Mouse (Mus musculus): ENCODE results near the gene Phldb1. TPM values are rescaled to one million over a fixed set of nuclear protein-coding genes. Genes with fewer than 3 reads are reported as not detected.

Gene Phldb1
- total and polyA plus RNA-seq, 3 experiments: 13.8 to 23.0 TPM; not detected in 1

DNA sequence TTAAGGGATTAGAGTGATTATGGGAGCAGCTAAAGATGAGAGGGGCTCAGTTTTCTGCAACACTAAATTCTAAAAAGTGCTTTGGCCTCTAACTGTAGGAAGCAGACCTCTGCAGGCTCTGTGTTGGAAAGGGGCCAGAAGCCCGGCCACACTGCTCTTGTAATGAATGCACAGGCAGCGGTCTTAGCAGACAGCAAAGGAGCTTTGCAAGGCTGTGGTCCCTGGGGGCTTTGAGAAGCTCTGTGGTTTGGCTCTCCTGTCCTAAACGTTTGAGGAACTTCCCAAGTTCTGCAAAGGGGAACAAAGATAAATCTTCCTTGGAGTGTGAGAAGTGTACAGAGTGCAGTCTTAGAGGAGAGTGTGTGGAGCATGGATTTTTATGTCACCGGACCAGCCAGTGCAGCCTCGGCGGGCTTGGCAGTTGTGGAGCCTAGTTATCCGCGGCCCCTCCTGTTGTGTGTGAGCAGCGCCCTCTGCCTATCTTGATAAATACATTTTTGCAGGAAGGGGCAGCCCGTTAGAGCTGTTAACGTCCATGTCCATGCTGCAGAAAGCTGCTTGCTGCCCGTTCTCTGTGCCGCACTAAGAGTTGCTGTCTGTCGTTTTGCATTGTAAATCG is 97.3 kb downstream of the Phldb1 start:
- TF ChIP-seq KAT2A (conservative IDR thresholded peaks at IDR 0.05; ENCODE audit: low read depth, low read length) (no peak), USF1 (IDR thresholded peaks at IDR 0.05; ENCODE audit: low read depth, low read length) (no peak), POLR2A (IDR thresholded peaks at IDR 0.05; ENCODE audit: control insufficient read depth in 1 of 2, insufficient read depth in 1 of 2, low read depth in 1 of 2, low read length in 2 of 2, poor library complexity in 1 of 2) (peak in 1 of 2 experiments; percentile 11; a peak in 1 of 4 replicates), CHD2 (IDR thresholded peaks at IDR 0.05; ENCODE audit: low read length) (no peak)
- Histone ChIP-seq H3K9ac (ENCODE audit: control insufficient read depth, low read depth, low read length, poor library complexity, severe bottlenecking) (no peak overlapping the region), H3K4me3 (ENCODE audit: control insufficient read depth in 1 of 2, insufficient read depth in 1 of 2, low read depth in 2 of 2, low read length in 2 of 2) (no peak overlapping the region), H3K79me2 (ENCODE audit: control insufficient read depth, insufficient read depth, low read length, poor library complexity) (no peaks in the 10 kb centered on the region), H3K9me3 (replicated peaks; ENCODE audit: insufficient read depth, low read length) (no peaks in the 10 kb centered on the region), H3K36me3 (ENCODE audit: control insufficient read depth in 1 of 2, insufficient read depth in 2 of 2, low read length in 2 of 2) (peaks cover 0 to 37% of the 10 kb centered on the region in 2 experiments; a peak in 2 of 4 replicates), H3K4me1 (ENCODE audit: control insufficient read depth in 1 of 2, insufficient read depth in 2 of 2, low read length in 2 of 2) (no peaks in the 10 kb centered on the region), H3K27me3 (ENCODE audit: control insufficient read depth in 1 of 2, insufficient read depth in 2 of 2, low read length in 2 of 2) (no peaks in the 10 kb centered on the region), H3K27ac (ENCODE audit: control insufficient read depth, low read depth, low read length) (no peak overlapping the region)
- DNase-seq (ENCODE audit: low read depth, low spot score): peak; percentile 43

Other genes starting within 250 kb of the Phldb1 start
- gene Cxcr5, start 173.3 kb downstream of the Phldb1 start, total RNA-seq (2012; rRNA removed): not detected in 2 replicates
- under 1 TPM in 1 of 2 experiments, not detected in 1; 0.18 TPM for gene Cxcr5, start 173.3 kb downstream of the Phldb1 start, polyA plus RNA-seq (2012; ENCODE audit: insufficient read depth in 1 of 2, insufficient read length in 2 of 2, low read depth in 1 of 2, low replicate concordance in 2 of 2, missing spikeins in 1 of 2)
- gene Ddx6, start 130.3 kb downstream of the Phldb1 start, total RNA-seq (2012; rRNA removed): 35.9 and 44.6 TPM in 2 replicates
- gene Ddx6, start 130.3 kb downstream of the Phldb1 start, polyA plus RNA-seq (2012; ENCODE audit: insufficient read depth in 1 of 2, insufficient read length in 2 of 2, low read depth in 1 of 2, low replicate concordance in 2 of 2, missing spikeins in 1 of 2): 10 to 100 TPM; 41.9 to 96.5 TPM
- not detected in 2 replicates for gene Treh, start 62.0 kb downstream of the Phldb1 start, total RNA-seq (2012; rRNA removed)
- not detected for gene Treh, start 62.0 kb downstream of the Phldb1 start, polyA plus RNA-seq (2012; ENCODE audit: insufficient read depth in 1 of 2, insufficient read length in 2 of 2, low read depth in 1 of 2, low replicate concordance in 2 of 2, missing spikeins in 1 of 2)
- 118 and 124 TPM in 2 replicates for gene Arcn1, start 32.6 kb upstream of the Phldb1 start, total RNA-seq (2012; rRNA removed)
- 100 to 1,000 TPM; 145 to 273 TPM for gene Arcn1, start 32.6 kb upstream of the Phldb1 start, polyA plus RNA-seq (2012; ENCODE audit: insufficient read depth in 1 of 2, insufficient read length in 2 of 2, low read depth in 1 of 2, low replicate concordance in 2 of 2, missing spikeins in 1 of 2)
- 30.2 and 31.8 TPM in 2 replicates for gene Ift46, start 32.7 kb upstream of the Phldb1 start, total RNA-seq (2012; rRNA removed)
- 10 to 100 TPM in 1 of 2 experiments, not detected in 1; 51.9 TPM for gene Ift46, start 32.7 kb upstream of the Phldb1 start, polyA plus RNA-seq (2012; ENCODE audit: insufficient read depth in 1 of 2, insufficient read length in 2 of 2, low read depth in 1 of 2, low replicate concordance in 2 of 2, missing spikeins in 1 of 2)
- gene Tmem25, start 64.1 kb upstream of the Phldb1 start, total RNA-seq (2012; rRNA removed): 0.12 TPM in 1 of 2 replicates, not detected in the other
- under 1 TPM in 1 of 2 experiments, not detected in 1; 0.67 TPM for gene Tmem25, start 64.1 kb upstream of the Phldb1 start, polyA plus RNA-seq (2012; ENCODE audit: insufficient read depth in 1 of 2, insufficient read length in 2 of 2, low read depth in 1 of 2, low replicate concordance in 2 of 2, missing spikeins in 1 of 2)
- 0.20 TPM in 1 of 2 replicates, not detected in the other for gene Ttc36, start 67.9 kb upstream of the Phldb1 start, total RNA-seq (2012; rRNA removed)
- under 1 TPM in 1 of 2 experiments, not detected in 1; 0.49 TPM for gene Ttc36, start 67.9 kb upstream of the Phldb1 start, polyA plus RNA-seq (2012; ENCODE audit: insufficient read depth in 1 of 2, insufficient read length in 2 of 2, low read depth in 1 of 2, low replicate concordance in 2 of 2, missing spikeins in 1 of 2)
- gene Kmt2a, start 146.1 kb upstream of the Phldb1 start, total RNA-seq (2012; rRNA removed): 4.7 and 6.2 TPM in 2 replicates
- gene Kmt2a, start 146.1 kb upstream of the Phldb1 start, polyA plus RNA-seq (2012; ENCODE audit: insufficient read depth in 1 of 2, insufficient read length in 2 of 2, low read depth in 1 of 2, low replicate concordance in 2 of 2, missing spikeins in 1 of 2): 10 to 100 TPM; 11.7 to 27.3 TPM
- gene Atp5l, start 185.5 kb upstream of the Phldb1 start, total RNA-seq (2012; rRNA removed): 719 and 722 TPM in 2 replicates
- 100 to 1,000 TPM in 1 of 2 experiments, not detected in 1; 320 TPM for gene Atp5l, start 185.5 kb upstream of the Phldb1 start, polyA plus RNA-seq (2012; ENCODE audit: insufficient read depth in 1 of 2, insufficient read length in 2 of 2, low read depth in 1 of 2, low replicate concordance in 2 of 2, missing spikeins in 1 of 2)
- 23.3 and 24.2 TPM in 2 replicates for gene Ube4a, start 230.4 kb upstream of the Phldb1 start, total RNA-seq (2012; rRNA removed)
- 10 to 100 TPM; 32.8 to 37.9 TPM for gene Ube4a, start 230.4 kb upstream of the Phldb1 start, polyA plus RNA-seq (2012; ENCODE audit: insufficient read depth in 1 of 2, insufficient read length in 2 of 2, low read depth in 1 of 2, low replicate concordance in 2 of 2, missing spikeins in 1 of 2)
- gene Cd3g, start 245.2 kb upstream of the Phldb1 start, total RNA-seq (2012; rRNA removed): 0.35 and 0.42 TPM in 2 replicates
- under 1 TPM in 1 of 2 experiments, not detected in 1; 0.47 TPM for gene Cd3g, start 245.2 kb upstream of the Phldb1 start, polyA plus RNA-seq (2012; ENCODE audit: insufficient read depth in 1 of 2, insufficient read length in 2 of 2, low read depth in 1 of 2, low replicate concordance in 2 of 2, missing spikeins in 1 of 2)
- gene Cd3d, start 246.6 kb upstream of the Phldb1 start, total RNA-seq (2012; rRNA removed): 0.10 TPM in 1 of 2 replicates, not detected in the other
- gene Cd3d, start 246.6 kb upstream of the Phldb1 start, polyA plus RNA-seq (2012; ENCODE audit: insufficient read depth in 1 of 2, insufficient read length in 2 of 2, low read depth in 1 of 2, low replicate concordance in 2 of 2, missing spikeins in 1 of 2): not detected